In genomic region chr3:6289500-6289899, GRCm38 (mm10) we compare ENCODE assay signal across 13 mouse cellular contexts.
"Had no signal": no experiment of that assay in that cellular context is flagged by ENCODE, and none has a peak within 500 bp of the region (broad histone marks: within the 10 kb centered on the region; RNA-seq: fewer than 3 reads in every experiment).

No protein-coding gene starts in this region.

- H3K4me2 ChIP-seq: liver, embryonic 13.5 days had no signal

- H3K27ac ChIP-seq: left cerebral cortex, adult 2 months; liver, embryonic 13.5 days; macrophage had no signal

- H3K27me3 ChIP-seq: liver, embryonic 13.5 days had no signal

- H3K4me3 ChIP-seq: left cerebral cortex, adult 2 months; liver, embryonic 13.5 days had no signal

- H3K36me3 ChIP-seq: liver, embryonic 13.5 days had no signal

- H3K9me3 ChIP-seq: liver, embryonic 13.5 days had no signal

- H3K9ac ChIP-seq: liver, embryonic 13.5 days had no signal

- DNase-seq: kidney, adult 2 months; kidney, postnatal 10 days; kidney, postnatal 36 days; layer of hippocampus, postnatal 36 days; liver, embryonic 13.5 days; lung, adult 2 months; lung, postnatal 14 days; midbrain, embryonic 14.5 days; thymus, adult 2 months; thymus, postnatal 14 days; thymus, postnatal 4 days had no signal

- H3K4me1 ChIP-seq: liver, embryonic 13.5 days had no signal
